Mouse (Mus musculus) E14TG2a.4 (cell line): Measurements from ENCODE around the gene Tmsb15l.

ENCODE experiments used
- CTCF ChIP-seq: conservative IDR thresholded peaks from 2 replicates; pipeline ENCODE4 v1.5.1; 2014; ENCODE audit warnings: low read length
- POU5F1 ChIP-seq: IDR thresholded peaks from 2 replicates; pipeline ENCODE4 v1.6.1; 2014; ENCODE audit warnings: low read length, borderline replicate concordance

DNA sequence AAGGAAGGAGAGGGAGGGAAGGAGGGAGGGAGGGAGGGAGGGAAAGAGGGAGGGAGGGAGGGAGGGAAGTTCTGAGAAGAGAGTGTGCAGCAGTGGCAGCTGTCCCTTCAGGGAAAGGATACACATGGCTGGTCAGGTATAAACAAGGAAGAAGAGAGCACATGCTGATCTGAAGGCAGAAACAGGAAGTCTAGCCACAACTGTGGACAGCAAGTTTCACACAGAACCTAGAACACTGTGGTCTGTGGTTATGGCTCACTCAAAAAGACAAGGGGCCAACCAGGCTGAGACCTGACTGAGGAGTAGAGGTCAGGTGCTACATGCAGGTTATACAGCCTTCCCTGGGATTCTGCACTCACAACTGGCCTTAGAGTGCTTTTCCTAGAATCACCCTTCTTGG is 9.4 kb upstream of the Tmsb15l start:
- TF ChIP-seq CTCF (no peak), POU5F1 (no peak)
